Mouse (Mus musculus) CD4-positive helper T cell, adult 2 months (primary cell): ENCODE results near the gene Rasal2.

ENCODE experiments used
- DNase-seq: peaks from one replicate; pipeline ENCODE4 v3.0.0-alpha.2; 2012; ENCODE audit warnings: low read depth, missing footprints, low spot score

Gene Rasal2

DNA sequence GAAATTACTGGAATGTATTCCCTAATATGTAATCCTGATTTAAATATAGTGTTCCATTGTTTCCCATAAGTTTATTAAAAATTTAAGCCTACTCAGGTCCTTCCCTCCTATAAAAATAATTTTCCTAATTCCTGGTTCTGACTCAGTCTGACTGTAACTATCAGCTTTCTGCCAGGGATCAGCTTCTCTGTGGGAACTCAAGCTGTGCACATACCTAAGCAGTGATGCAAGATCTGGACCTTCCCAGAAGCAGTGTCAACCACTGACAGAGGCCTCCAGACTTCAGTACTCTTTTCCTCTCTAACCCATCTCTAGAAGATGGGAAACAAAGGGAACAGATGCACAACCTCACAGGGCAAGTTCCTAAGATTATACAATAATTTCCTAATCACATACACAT, 68.9 kb downstream of the Rasal2 start:
- DNase-seq: no peak

- no peak for DNase-seq
These were observed 77.6 kb downstream of the Rasal2 start for GRCm38 (mm10) chr1:157334834-157335233.

DNA sequence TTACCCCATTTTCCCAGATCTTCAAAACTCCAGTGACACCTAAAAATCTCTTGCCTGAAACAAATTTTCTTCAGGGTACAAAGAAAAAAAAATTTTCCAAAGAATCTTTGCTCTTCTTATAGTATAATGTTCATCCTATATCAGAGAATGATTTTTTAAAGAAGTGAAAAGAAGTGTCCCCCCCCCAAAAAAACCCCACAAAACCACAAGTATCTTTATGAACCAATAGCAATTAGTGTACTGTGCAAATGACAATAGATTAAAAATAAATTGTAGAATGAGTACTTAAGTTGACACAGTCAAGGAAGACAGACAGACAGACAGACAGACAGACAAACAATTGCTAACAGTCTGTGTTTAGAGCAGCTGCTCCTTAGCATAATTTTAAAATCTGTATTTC, 84.3 kb downstream of the Rasal2 start:
- no peak for DNase-seq

DNA sequence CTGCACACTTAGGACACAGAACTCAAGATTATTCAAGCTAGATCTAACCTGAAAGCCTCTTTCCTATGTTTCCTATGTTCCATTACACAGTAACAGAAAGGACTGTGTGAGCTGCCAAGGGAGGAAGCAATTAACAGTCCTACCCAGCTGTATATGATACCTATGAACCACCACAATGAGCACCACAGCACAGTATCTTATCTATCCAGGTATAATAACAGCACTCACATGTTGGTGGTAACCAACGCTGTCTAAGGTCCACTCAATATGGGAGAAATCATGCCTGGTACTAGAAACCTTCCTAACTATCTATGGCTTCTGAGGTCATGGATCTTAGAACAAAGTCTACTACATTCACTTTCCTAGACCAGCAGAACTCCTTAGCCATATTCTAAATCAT, 89.3 kb downstream of the Rasal2 start:
- DNase-seq: no peak

DNA sequence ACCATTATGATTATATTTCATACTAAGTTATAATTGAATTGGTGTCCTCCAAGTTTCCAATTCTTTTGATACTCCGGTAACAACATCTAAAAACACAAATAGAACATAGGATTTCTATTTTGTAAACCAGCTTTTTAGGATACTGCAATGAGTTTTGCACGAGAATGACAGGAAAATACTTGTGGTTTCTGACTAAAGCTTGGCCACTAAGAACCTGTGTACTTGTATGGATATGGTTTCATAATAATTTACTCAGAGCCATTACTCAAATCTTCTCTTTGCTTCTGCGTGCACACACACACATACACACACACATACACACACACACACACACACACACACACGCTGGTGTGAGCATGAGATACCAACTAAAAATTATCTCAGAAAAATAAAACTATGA, 93.5 kb downstream of the Rasal2 start:
- no peak for DNase-seq

DNA sequence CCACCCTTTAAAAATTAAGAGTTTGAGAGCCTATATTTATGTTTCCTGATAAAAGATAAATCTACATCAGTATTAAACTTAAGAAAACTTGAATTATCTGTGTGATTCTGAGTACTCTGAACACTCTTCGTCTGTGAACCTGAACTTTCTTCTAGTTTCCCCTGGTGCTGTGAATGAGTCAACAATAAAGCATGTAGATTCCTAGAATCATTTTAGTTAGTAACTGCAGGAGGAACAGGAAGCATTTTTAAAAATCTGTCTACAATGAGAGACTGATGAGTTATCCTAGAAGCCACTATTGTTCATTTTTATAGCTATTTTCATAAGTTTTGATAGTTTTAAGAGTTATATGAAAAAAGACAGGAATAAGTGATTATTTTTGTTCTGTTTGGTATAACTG, 111.1 kb downstream of the Rasal2 start:
- no peak for DNase-seq

DNA sequence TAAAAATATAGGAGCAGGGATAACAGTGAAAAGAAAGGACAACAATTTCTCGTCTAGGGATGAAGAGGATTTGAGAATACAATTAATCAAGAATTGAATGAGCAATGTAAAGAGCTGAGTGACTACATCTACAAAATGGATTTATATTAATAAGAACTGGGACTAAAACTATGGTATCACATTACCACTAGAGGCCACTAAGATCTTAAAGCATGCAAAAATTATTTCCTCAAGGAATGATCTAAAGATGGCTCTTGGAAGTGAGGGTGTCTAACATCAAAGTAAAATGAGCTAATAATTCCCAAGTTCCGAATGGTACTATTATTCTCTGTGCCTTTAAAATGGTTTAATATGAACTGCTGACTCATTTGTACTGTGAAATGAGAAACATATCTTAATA, 112.8 kb downstream of the Rasal2 start:
- DNase-seq: no peak

DNA sequence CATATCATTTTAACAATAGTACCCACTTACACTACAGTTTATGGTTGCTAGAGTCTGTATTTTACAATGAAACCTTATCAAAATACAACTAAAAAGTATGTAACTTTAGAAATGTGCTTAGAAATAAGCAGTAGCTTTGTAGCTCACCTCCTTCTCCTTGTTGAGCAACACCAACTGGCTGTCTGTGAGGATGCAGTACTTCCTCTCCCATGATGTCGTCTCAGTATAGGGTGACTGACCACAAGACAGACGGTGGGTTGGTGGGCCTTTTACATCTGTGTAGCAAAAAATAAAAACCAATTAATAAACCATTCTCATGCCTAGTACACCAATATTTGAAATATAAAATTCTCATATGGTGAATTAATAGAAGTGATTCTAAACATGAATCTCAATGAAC, 113.4 kb downstream of the Rasal2 start:
- no peak for DNase-seq

- no peak for DNase-seq
These were observed 115.3 kb downstream of the Rasal2 start for GRCm38 (mm10) chr1:157297137-157297536.

GRCm38 (mm10) chr1:157295868-157296267, 116.5 kb downstream of the Rasal2 start:
- DNase-seq: no peak

DNA sequence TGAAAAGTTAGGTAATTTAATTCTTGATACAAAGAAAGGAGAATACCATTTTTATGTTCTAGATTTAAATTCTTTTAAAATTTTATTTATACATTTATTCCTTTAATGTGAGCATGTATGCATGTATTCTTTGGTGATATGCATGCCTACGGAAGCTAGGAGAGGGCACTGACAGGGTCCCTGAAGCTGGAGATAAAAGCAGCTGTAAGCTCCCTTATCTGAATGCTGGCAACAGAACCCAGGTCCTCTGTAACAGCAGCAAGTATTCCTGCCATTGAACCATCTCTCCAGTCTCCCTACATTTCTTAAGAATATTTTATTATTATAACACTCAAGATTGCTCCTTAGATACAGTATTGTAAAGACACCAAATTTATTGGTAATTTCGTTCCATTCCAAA, 122.2 kb downstream of the Rasal2 start:
- DNase-seq: no peak

- DNase-seq: no peak
These were observed 123.1 kb downstream of the Rasal2 start for GRCm38 (mm10) chr1:157289251-157289650.

GRCm38 (mm10) chr1:157286561-157286960, 125.8 kb downstream of the Rasal2 start:
- no peak for DNase-seq

- DNase-seq: no peak
These were observed 127.0 kb downstream of the Rasal2 start for GRCm38 (mm10) chr1:157285366-157285765.

DNA sequence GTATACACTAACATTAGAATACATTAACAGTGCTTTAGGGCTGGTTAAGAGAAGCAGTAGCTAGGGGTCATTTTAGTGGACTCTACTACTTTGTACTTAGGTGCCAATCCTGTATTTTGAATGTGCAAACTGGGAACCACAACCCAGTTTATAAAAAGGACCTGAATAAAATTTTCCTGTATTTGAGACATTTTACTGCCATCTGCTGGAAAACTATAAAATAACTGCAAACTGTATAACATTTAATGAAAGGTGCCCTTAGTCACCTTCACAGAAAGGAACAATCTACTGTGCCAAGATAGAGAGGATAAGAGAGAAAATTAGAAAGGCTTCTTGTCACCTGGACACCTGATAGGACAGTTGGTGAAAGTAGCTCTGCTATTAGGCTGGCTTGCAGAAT, 131.6 kb downstream of the Rasal2 start:
- no peak for DNase-seq

- no peak for DNase-seq
These were observed 136.6 kb downstream of the Rasal2 start for GRCm38 (mm10) chr1:157275672-157276307.

- no peak for DNase-seq
These were observed 144.5 kb downstream of the Rasal2 start for GRCm38 (mm10) chr1:157267894-157268293.

DNA sequence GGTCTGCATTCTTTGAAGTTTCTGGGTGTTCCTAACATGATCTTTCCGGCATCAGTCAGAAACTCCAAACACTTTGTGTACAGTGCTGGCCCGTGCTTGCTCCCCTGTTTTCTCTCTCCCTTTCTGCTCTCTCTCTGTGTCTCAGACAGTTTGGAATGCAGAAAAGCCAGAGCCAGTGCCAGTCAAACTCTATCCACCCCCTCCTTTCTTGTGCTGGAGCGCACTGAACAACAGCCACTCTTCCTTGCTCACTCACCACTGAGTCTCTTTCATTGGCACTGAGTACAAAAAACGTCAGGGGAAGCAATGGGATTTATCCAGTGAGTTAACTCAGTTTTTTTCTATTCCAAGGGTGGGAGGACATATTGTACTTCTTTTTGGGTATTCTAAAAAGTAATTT, 155.8 kb downstream of the Rasal2 start:
- DNase-seq: no peak

DNA sequence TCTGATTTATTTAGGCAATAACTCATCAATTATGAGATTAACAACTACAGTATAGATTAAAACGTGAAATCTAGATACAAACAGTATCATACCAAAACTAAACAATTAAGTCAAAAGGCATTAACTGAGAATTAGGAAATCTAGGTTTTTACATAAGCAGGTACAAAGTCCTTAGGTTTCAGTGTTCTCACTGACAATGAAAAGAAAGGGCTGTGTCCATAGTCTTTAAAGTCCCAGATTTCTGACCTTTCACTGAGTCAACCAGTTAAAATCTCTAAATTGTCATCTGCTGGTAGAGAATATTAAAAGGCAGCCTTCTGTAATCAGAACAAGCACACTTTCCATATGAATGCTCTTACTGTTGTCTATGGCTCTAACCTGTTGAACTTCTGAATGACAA, 156.6 kb downstream of the Rasal2 start:
- DNase-seq: no peak

DNA sequence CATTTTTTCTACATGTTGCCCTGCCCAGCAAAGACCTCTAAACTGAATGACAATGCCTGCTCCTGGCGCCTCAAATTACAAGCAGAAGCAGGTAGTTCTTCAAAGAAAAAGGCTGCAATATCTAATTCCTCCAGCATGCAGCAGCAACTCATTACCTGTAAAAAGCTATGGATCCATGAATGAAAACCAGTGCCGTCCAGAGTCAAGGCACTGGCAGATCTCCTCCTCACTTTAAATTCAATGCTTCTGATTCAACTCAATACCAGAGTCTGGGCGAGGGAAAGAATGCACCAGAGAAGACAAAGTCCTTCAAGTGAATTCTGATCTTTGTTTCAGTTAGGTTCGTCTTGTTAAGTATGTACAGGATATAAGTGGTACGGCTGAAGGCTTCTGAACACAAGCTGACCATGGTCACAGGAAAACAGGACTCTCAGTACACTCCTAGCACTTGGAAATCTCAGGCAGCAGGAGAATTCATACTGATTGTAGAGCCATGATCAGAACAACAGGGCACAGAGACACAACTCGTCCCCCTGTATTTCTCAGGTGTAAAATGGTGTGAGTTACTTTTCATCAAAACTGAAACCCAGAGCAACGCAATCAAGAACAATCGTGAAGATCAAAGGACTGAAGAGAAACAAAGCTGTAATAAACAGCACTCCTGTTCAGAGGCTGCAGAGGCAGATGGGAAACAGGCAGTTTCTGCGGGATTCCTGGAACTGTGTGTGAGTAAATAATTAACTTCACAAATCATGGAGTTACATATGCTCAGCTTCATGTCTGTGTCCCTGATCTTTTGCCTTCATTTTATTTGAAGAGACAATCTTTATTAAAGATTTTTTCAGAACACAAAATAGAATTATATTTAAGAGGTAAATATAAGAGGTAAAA, 158.6 kb downstream of the Rasal2 start:
- no peak for DNase-seq

- no peak for DNase-seq
These were observed 164.3 kb downstream of the Rasal2 start for GRCm38 (mm10) chr1:157248112-157248511.

DNA sequence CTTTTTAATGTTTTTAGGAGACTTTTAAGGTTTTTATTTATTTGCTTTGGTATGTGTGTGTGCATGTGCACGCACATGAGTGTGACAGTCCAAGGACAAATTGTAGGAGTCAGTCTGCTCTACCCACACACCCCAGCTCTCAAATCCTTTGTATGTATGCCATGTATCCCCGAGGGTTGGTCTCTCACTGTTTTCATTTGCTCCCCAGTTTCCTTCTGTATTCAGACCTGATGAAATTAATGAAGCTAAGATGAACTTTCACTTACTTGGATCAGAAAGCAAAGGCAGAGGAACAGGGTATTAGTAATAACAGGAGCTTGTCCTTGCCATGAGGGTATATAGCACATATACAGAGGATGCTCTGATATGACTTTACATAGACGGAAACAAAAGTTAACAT, 165.1 kb downstream of the Rasal2 start:
- DNase-seq: no peak

DNA sequence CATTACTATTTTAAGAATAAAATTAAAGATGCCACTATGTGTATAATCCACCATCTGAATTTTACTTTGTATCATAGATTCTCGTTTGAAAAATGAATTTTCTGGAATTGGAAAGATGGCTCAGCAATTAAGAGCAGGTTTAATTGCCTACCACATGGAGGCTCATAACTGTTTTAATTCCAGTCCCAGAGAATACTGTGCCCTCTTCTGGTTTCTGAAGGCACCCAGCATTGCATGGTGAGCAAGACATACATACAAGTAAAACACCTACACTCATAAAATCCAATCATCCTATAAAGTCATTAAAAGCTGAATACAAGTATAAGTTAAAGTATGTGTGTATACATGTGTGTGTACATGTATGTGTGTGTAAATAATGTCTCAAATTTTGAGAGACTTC, 165.6 kb downstream of the Rasal2 start:
- DNase-seq: no peak
